Mouse (Mus musculus) left cerebral cortex, postnatal 36 days (tissue): ENCODE results near the gene Golph3. TPM values are rescaled to one million over a fixed set of nuclear protein-coding genes. Genes with fewer than 3 reads are reported as not detected.

Experiments used
- DNase-seq, 2 experiments: peaks; one replicate each; pipeline ENCODE4 v3.0.0; 2021 to 2022; ENCODE audit warnings: low spot score in 2 of 2, mixed read lengths in 1 of 2
- intact Hi-C: fragments of 180-260 bp; cut with DNase I; formaldehyde crosslinking; loops from one replicate; pipeline ENCODE4 v1.15.1; 2025
- total RNA-seq, 2 experiments: library from RNA; stranded (reverse); gene quantifications; 2 replicates each; pipeline ENCODE4 v1.2.3; 2021

Golph3 gene
- total RNA-seq, 2 experiments from 2014 or later, result 106 to 114 TPM

DNA sequence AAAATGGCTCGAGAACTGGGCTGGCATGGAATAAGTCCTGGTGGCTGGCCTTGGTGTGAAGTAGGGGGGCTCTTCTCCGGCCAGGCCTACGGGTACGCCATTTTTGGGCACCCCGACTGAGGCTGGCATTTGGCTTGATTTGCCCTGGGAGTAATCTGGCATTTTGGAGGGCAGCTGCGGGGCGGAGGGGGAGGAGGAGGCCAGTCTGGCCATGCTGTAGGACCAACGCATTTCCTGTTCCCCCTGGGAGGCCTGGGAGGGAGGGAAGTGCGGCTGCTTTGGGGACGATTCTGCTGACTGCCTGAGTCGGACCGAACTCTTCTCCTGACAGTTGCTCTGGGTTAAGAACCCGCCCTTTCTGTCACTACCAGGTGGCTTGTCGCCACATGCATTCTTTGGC, 52.2 kb downstream of the Golph3 start:
- intact Hi-C loops, result no loop called here
- DNase-seq, result no peak

DNA sequence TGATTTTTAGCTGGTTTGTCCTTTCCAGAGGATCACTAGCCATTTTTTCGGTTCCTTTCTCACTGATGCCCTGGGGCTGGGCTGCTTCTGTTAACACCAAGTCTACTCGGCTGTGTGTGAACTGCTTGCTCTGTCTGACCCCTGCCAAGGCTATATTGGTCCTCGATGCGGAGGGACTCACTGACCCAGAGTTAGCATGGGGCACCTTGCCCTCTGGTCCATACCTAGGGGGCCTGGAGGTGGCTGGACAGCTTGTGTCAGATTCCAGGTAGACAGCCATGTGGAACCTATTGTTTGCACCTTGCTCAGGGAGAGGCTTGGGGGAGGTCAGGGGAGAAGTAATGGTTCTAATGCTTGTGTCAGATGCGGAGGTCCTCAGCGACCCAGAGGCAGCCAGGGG, 52.7 kb downstream of the Golph3 start:
- intact Hi-C loops, result no loop called here

DNA sequence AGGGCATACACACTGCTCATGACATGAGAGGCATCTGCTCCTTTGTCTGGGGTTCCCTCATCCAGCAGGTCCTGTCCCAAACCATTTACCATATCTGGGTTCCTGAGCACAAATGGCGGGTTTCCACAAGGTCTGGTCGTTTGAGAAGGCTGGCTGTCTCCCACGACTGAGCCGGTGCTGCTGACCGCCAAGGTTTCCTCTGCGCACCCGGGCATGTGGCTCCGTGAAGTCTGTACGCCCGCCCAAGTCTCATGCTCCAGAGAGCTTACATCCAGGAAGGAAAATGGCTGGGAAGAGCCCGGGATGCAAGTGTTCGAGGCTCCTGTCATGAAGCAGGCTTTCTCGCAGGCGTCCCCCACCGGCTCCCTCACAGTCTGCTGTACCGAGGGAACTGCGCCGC, 53.7 kb downstream of the Golph3 start:
- DNase-seq, result no peak
- intact Hi-C loops, result no loop called here

More for the DNA sequence above, 52.7 kb downstream of the Golph3 start:
- no peak for DNase-seq

DNA sequence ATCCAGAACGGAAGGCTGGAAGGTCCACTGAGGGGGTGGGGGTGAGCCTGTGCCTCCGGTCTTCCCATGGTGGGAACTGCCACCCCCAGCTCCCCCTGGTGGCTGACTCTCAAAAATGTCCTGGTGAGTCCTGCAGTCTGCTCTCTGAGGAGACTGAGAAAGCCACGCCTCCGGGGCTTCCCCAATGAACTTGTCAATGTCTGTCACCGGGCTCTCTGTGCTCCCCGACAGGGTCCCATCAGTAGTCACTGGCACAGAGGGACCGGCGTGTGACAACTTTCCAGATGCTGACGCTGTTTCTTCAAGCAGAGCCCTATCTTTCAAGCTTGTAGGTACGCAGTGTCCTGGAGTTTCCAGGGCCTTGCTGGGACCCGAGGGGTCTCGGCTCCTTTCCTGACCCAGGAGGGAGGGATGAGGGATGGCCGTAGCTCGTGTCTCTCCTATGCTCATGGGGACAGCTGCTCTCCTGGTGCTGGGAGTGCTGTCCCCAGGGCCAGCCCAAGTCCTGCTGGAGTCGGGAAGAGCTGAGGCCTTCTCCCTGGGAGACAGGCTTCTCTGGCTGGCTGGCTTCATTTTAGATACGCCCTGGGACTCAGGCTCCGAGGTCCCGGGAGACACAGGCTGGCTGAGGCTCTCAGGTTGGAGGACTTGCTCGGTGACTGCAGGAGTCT, 54.5 kb downstream of the Golph3 start:
- intact Hi-C loops, result no loop called here
- peak; percentile 39 to 52 for DNase-seq

DNA sequence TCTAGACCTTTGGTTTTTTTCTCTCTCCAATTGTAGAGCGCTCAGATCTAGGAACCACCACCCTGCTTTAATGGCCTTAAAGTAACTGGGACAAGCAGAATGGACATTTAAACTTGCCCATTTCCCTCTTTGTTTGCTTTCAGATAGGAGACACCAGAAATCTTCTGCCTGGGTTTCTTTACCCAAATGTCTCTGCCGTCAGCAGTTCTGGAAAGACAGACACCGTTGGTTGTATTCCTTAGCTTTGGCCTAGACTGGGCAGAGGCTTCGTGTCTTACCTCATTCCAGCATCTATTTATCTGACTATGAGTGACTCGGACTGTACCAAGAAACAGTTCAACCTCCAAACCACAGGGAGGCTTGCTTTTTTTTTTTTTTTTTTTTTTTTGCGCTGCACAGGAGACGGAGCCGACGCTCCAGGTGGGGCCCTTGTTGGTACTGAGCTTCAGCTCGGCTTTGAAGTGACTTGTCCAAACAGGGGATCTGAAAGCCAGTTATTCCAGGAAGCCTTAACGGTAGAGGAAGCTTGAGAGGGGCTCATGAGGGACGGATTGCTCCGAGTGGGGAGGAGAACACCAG, 55.3 kb downstream of the Golph3 start:
- intact Hi-C loops, result no loop called here
- no peak for DNase-seq

DNA sequence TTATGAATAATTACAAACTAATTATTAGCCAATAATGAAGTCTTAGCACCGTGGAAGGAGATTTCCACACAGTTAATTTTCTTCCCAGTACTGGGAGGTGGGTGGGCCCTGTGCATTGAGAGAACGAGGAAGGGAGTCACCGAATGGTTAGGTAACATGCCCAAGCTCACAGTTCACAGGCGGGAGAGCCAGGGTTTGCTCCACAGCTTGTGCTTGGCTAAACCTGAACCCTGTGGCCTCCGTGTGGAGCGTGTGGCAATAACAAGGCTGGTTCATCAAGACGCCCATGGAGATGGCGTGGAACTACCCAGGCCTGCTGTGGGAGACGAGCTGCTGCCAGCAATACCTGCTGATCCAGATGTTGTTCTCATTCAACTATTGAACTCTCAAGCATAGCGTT, 56.5 kb downstream of the Golph3 start:
- intact Hi-C loops, result no loop called here
- no peak for DNase-seq

DNA sequence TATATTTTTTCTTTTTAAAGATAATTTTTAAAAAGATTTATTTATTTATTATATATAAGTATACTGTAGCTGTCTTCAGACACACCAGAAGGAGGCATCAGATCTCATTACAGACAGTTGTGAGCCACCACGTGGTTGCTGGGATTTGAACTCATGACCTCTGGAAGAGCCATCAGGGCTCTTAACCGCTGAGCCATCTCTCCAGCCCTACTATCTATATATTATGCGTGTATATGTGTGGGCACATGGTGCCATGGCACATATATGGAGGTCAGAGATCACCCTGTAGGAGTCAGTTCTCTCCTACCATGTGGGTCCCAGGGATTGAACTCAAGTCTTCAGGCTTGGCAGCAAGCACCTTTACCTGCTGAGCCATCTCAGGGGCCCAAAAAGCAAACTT, 58.8 kb downstream of the Golph3 start:
- intact Hi-C loops, result no loop called here

DNA sequence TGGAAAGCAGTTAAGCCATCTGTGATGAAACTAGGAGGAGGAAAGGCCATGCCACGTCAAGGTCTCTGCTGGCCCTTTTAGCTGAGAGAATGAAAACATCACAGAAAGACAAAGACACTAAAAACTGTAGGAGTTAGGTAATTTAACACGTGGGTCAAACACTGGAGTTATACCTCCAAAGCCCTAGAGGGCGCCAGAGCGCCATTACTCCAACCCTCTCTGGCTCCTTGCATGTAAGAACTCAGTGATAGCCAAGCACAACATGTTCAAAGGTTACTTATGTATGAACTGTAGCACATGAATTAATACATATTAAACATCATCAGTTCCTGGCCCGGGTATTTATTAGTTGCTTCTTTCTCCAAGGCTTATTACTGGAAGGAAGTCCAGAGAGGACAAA, 59.3 kb downstream of the Golph3 start:
- DNase-seq, result no peak
- intact Hi-C loops, result no loop called here

More for the DNA sequence above, 58.8 kb downstream of the Golph3 start:
- DNase-seq, result no peak

DNA sequence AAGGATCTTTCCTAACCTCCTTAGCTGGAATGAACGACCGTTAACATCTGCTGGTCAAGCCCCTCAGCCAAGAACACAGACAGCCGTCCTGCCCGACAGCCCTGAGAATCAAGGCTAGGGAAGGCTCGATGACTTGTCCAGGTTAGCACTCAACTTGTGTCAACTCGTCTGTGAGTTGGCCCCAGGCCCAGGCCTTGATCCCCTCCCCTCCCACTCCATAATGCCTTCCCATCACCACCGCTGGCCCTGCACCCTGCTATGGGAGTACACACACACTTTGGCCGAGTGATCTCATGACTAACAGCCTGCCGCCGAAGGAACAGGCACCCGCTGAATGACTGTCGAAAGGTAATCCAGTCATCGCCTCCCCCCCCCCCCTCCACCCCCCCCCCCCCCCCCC, 63.4 kb downstream of the Golph3 start:
- intact Hi-C loops, result no loop called here
- no peak for DNase-seq

DNA sequence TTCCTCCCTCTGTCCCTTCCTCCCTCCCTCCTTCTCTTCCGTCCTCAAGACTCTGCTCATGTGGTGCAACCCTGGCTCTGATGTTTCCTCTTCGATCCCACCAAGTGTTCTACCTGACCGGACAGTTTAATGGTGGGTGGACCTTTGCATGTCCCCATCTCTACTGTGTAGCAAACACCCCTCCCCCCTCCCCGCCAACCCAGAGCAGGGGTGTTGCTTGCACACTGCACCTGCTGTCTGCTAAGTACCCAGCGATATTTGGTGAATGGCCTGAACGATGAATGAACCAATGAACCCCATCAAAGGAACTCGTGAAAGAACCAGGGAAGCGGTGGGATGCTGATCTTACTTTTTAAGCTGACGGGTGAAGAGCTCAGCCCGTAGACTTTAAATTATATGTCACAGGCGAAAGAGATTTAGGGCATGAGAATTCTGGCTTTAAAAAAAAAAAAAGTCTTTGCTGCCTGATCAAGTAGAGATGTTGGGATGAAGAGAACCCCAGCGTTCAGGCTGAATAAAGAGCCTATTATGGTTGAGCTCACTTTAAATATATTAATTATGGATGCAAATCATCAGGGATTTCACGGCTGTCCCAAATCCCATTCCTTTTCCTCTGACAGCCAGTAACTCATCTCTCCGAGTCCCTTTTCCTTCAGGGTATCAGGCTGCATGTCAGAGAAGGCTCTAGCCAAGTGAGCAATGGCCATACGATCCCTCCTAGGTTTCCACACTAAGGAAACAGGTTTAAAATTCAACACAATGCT, 67.7 kb downstream of the Golph3 start:
- DNase-seq, result no peak
- intact Hi-C loops, result no loop called here

DNA sequence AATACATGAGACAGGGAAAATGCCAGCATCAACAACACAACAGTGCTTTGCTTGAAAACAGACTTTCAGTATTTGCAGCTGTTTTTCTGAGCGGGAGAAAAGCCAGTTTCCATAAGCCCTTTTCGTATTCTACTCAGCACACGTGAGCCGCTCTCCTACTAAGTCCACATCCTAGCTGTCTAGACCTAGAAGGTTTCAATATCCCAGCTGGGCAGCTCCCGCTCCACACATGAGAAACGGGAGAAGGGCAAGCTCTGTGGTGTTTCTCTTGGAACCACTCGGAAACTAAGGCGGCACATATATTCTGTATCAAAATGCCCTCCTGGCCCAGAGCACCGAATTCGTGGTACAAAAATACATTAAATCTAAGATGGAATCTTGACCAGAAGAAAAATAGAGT, 73.5 kb downstream of the Golph3 start:
- DNase-seq, result no peak
- intact Hi-C loops, result no loop called here

DNA sequence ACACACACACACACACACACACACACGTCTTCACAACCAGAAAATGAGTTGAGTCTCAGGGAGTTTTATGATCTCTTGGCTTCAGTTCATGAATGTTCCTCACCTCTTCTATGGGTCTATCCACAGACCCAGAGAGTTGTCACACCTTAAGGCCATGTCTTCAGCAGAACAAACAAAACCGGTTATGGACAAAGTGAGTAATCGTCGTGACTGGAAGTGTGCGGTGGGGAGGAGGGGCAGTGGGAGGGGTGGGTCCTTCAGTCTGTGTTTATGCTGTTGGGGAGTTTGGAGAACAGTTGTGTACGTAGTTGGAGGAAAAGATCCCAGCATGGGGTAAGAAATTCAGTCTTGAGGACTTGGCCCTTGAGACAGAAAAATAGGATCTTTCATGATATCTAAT, 75.8 kb downstream of the Golph3 start:
- intact Hi-C loops, result no loop called here
- no peak for DNase-seq

Other genes starting within 250 kb of the Golph3 start
- 100 to 1,000 TPM; 331 to 349 TPM for gene Zfr, start 203.6 kb upstream of the Golph3 start, total RNA-seq
- gene Mtmr12, start 116.4 kb upstream of the Golph3 start, total RNA-seq, result 10 to 100 TPM; 41.4 to 47.3 TPM
- gene 1810049J17Rik, start 449 bp downstream of the Golph3 start, total RNA-seq, result 1 to 10 TPM; 1.0 to 1.1 TPM